Mouse (Mus musculus) heart, embryonic 13.5 days (tissue): ENCODE measurements around the gene Rcor2. TPM values are rescaled to one million over a fixed set of nuclear protein-coding genes. Genes with fewer than 3 reads are reported as not detected.
A peak's percentile ranks its signal among the peaks of the same experiment; 100 is the strongest.

Source experiments
- ATAC-seq: fragments of 200-750 bp; cut with Nextera tagmentation; 2 replicates; pipeline ENCODE4 v1.8.0; 2017; ENCODE audit warnings: moderate TSS enrichment; ENCODE audit not compliant: insufficient number of reproducible peaks, low FRiP score, low TSS enrichment; ENCODE audit errors: extremely low read depth
- H3K27ac ChIP-seq: fragments of 300-500 bp; sonication (generic); replicated peaks from 2 replicates; pipeline ENCODE4 v1.5.1; 2015; ENCODE audit warnings: moderate library complexity, mild to moderate bottlenecking, inconsistent platforms
- H3K27me3 ChIP-seq: fragments of 300-500 bp; sonication (generic); replicated peaks from 2 replicates; pipeline ENCODE4 v1.6.1; 2015; ENCODE audit warnings: mild to moderate bottlenecking, inconsistent platforms
- H3K36me3 ChIP-seq: fragments of 300-500 bp; sonication (generic); 2 replicates; pipeline ENCODE4 v1.6.1; 2015; ENCODE audit warnings: mild to moderate bottlenecking, inconsistent platforms
- H3K4me1 ChIP-seq: fragments of 300-500 bp; sonication (generic); 2 replicates; pipeline ENCODE4 v1.6.1; 2015; ENCODE audit warnings: inconsistent platforms
- H3K4me2 ChIP-seq: fragments of 300-500 bp; sonication (generic); 2 replicates; pipeline ENCODE4 v1.6.1; 2015; ENCODE audit warnings: inconsistent platforms, mild to moderate bottlenecking, moderate library complexity
- H3K4me3 ChIP-seq: fragments of 300-500 bp; sonication (generic); 2 replicates; pipeline ENCODE4 v1.5.1; 2015; ENCODE audit warnings: moderate library complexity, mild to moderate bottlenecking, inconsistent platforms
- H3K9ac ChIP-seq: fragments of 300-500 bp; sonication (generic); 2 replicates; pipeline ENCODE4 v1.6.1; 2015; ENCODE audit warnings: inconsistent platforms, mild to moderate bottlenecking, moderate library complexity
- H3K9me3 ChIP-seq: fragments of 300-500 bp; sonication (generic); 2 replicates; pipeline ENCODE4 v1.6.1; 2016; ENCODE audit warnings: inconsistent platforms
- WGBS: fragments of 180-500 bp; shearing (Covaris S2); methylation state at CpG from one replicate; pipeline ENCODE4 v1.1.7; 2015; ENCODE audit warnings: mixed read lengths; 5-methylcytosine and 5-hydroxymethylcytosine counted together
- polyA plus RNA-seq: library from polyadenylated mRNA; unstranded; fragments of >200 nt; fragmentation: Nextera tagmentation; extraction: Ambion mirVana; gene quantifications from 2 replicates; pipeline ENCODE4 v1.2.1, GENCODE M21; 2015

Rcor2 gene
- polyA plus RNA-seq: 12.7 and 16.5 TPM in 2 replicates

DNA sequence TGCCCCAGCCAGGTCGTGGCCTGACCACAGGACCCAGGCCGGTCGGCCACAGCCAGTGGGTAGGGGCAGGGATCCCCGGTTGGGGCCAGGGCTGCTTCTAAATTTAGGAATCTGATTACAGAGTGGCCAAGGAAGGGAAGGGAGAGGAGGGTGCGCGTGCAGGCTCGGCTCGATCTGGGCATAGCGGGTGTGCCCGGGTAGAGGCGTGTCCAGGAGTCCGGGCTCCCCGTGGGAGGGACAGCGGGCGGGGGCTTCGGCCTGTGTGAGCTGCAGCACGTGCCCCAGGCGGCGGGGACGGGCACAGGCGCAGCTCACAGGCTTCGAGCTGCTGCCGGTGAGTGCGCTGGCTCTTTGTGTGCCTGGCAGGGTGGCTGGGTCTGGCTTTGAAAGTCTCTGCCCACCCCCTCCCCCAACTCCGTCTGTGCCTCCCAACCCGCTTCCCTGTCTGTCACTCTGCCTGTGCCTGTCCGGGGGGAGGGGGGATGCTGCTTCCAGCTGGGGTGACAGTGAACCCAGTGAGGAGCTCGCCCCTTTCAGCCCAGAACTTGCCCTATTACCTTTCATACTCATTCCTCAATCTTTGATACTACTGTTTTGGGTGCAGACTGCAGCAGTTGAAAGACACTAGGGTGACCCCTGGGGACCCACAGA is at the start of gene Rcor2:
Rcor2 (plus strand) TSS at position 235 of the 651 bp plus-strand sequence.
- WGBS: 2% methylated on average over 28 of the region's 28 CpGs
- peak within 1 kb of the TSS; percentile 82 for H3K4me3 ChIP-seq
- peaks cover 23% of the 10 kb centered on the region for H3K36me3 ChIP-seq
- peak; percentile 33; the same call in 1 of the 2 replicates for ATAC-seq
- H3K27ac ChIP-seq: peak within 1 kb of the TSS; percentile 97
- H3K4me1 ChIP-seq: peaks cover 55% of the 10 kb centered on the region
- H3K9ac ChIP-seq: peak within 1 kb of the TSS; percentile 95
- H3K4me2 ChIP-seq: peak within 1 kb of the TSS; percentile 88
- H3K9me3 ChIP-seq: 0 out of 2 replicates have a peak, but pooled peaks cover 4% of the 10 kb centered on the region
- H3K27me3 ChIP-seq: no peaks in the 10 kb centered on the region

- Histone ChIP-seq H3K9ac (peak overlapping the region; percentile 61), H3K27ac (no peak overlapping the region), H3K9me3 (no peaks in the 10 kb centered on the region)
Measured at GRCm38 (mm10) chr19:7217926-7218267, 49.2 kb upstream of the Rcor2 start.

DNA sequence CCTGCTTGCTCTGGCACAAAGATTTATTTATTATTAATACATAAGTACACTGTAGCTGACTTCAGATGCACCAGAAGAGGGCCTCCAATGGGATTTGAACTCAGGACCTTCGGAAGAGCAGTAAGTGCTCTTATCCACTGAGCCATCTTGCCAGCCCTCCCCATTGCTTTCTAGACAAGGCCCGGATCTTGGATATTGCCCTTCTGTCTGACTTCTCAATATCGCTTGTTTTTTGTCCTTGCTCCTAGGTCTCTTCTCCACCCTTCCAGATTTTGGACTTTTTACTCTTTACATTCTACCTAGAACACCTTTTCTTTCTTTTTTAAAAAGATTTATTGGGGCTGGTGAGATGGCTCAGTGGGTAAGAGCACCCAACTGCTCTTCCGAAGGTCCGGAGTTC is 48.4 kb upstream of the Rcor2 start:
- 92% methylated on average over 5 of the region's 5 CpGs for WGBS
- no peaks in the 10 kb centered on the region for H3K9me3 ChIP-seq
- H3K27ac ChIP-seq: no peak overlapping the region
- peaks cover 25% of the 10 kb centered on the region for H3K36me3 ChIP-seq
- peaks cover 41% of the 10 kb centered on the region for H3K4me1 ChIP-seq
- H3K4me2 ChIP-seq: no peak overlapping the region
- H3K9ac ChIP-seq: no peak overlapping the region
- no peaks in the 10 kb centered on the region for H3K27me3 ChIP-seq
- no peak overlapping the region for H3K4me3 ChIP-seq
- ATAC-seq: no peak

More at GRCm38 (mm10) chr19:7217926-7218267, 49.2 kb upstream of the Rcor2 start:
- Histone ChIP-seq H3K4me2 (peak overlapping the region; percentile 70), H3K4me1 (peaks cover 45% of the 10 kb centered on the region), H3K36me3 (peaks cover 33% of the 10 kb centered on the region), H3K27me3 (no peaks in the 10 kb centered on the region), H3K4me3 (peak overlapping the region; percentile 75)
- 7% methylated on average over 6 of the region's 6 CpGs for WGBS
- ATAC-seq: no peak

- H3K4me3 ChIP-seq: no peak overlapping the region
- peaks cover 10% of the 10 kb centered on the region for H3K4me1 ChIP-seq
- no peak for ATAC-seq
- H3K36me3 ChIP-seq: peaks cover 18% of the 10 kb centered on the region
- no peaks in the 10 kb centered on the region for H3K27me3 ChIP-seq
- no peak overlapping the region for H3K9ac ChIP-seq
- H3K4me2 ChIP-seq: no peak overlapping the region
- H3K27ac ChIP-seq: no peak overlapping the region
- WGBS: 86% methylated on average over 6 of the region's 6 CpGs
- no peaks in the 10 kb centered on the region for H3K9me3 ChIP-seq
Measured at GRCm38 (mm10) chr19:7222196-7222595, 44.9 kb upstream of the Rcor2 start.

DNA sequence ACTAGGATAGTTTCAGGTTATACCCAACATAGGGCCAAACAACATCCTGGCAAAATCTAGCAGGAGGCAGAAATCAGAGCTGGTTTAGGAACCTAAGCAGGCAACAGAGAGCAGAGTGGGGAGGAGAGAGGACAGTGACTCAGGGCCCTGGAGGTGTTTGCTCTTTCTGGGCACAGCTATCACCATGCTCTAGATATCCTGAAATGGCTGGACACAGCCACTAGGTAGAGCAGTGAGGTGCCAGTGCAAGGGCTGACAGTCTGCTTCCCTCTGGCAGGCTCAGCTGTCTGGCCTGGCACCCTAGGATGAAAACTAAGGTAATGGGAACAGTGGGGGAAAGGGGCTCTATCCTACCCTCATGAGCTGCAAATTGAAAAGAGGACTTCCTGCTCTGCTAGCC is 43.6 kb upstream of the Rcor2 start:
- no peaks in the 10 kb centered on the region for H3K9me3 ChIP-seq
- H3K9ac ChIP-seq: 0 out of 2 replicates have a peak overlapping the region, but pooled peaks have one; percentile 24
- no peak overlapping the region for H3K4me3 ChIP-seq
- no peak overlapping the region for H3K4me2 ChIP-seq
- no peak overlapping the region for H3K27ac ChIP-seq
- peaks cover 31% of the 10 kb centered on the region for H3K36me3 ChIP-seq
- H3K27me3 ChIP-seq: no peaks in the 10 kb centered on the region
- ATAC-seq: no peak
- 0 out of 2 replicates have a peak, but pooled peaks cover 4% of the 10 kb centered on the region for H3K4me1 ChIP-seq

- no peak for ATAC-seq
- WGBS: 85% methylated on average over 3 of the region's 3 CpGs
- Histone ChIP-seq H3K27ac (no peak overlapping the region), H3K4me2 (no peak overlapping the region), H3K36me3 (peaks cover 39% of the 10 kb centered on the region), H3K4me1 (0 out of 2 replicates have a peak, but pooled peaks cover 4% of the 10 kb centered on the region), H3K9me3 (no peaks in the 10 kb centered on the region), H3K9ac (no peak overlapping the region), H3K4me3 (no peak overlapping the region), H3K27me3 (no peaks in the 10 kb centered on the region)
Measured at GRCm38 (mm10) chr19:7224253-7224652, 42.9 kb upstream of the Rcor2 start.

GRCm38 (mm10) chr19:7225096-7225690 is 41.9 kb upstream of the Rcor2 start:
- Histone ChIP-seq H3K27me3 (no peaks in the 10 kb centered on the region), H3K4me2 (no peak overlapping the region), H3K9ac (no peak overlapping the region), H3K36me3 (peaks cover 48% of the 10 kb centered on the region), H3K27ac (no peak overlapping the region), H3K4me3 (no peak overlapping the region), H3K4me1 (0 out of 2 replicates have a peak, but pooled peaks cover 4% of the 10 kb centered on the region), H3K9me3 (no peaks in the 10 kb centered on the region)
- ATAC-seq: no peak
- WGBS: 83% methylated on average over 9 of the region's 9 CpGs

DNA sequence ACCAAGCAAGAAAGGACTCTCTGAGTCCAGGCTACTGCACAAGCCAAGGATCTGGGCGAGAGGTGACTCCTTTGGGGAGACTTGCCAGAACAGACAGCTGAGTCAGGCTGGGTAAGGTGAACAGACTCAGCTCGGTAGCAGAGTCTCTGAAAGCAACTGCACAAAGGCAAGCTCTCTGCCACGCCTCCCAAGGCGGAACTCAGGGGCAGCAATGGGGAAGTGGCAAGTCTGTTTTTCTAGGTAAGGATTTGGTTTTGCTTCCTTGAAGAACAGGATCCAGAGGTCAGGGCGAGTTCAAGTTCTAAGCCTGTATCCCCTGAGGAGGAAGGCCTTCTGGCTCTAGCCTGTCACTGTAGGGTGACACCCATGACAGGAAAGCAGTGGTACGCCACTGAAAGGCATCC is 40.6 kb upstream of the Rcor2 start:
- Histone ChIP-seq H3K4me3 (no peak overlapping the region), H3K4me2 (no peak overlapping the region), H3K27ac (no peak overlapping the region), H3K9ac (no peak overlapping the region), H3K27me3 (no peaks in the 10 kb centered on the region), H3K4me1 (0 out of 2 replicates have a peak, but pooled peaks cover 4% of the 10 kb centered on the region), H3K9me3 (no peaks in the 10 kb centered on the region), H3K36me3 (peaks cover 62% of the 10 kb centered on the region)
- ATAC-seq: no peak
- WGBS: 83% methylated on average over 6 of the region's 6 CpGs

DNA sequence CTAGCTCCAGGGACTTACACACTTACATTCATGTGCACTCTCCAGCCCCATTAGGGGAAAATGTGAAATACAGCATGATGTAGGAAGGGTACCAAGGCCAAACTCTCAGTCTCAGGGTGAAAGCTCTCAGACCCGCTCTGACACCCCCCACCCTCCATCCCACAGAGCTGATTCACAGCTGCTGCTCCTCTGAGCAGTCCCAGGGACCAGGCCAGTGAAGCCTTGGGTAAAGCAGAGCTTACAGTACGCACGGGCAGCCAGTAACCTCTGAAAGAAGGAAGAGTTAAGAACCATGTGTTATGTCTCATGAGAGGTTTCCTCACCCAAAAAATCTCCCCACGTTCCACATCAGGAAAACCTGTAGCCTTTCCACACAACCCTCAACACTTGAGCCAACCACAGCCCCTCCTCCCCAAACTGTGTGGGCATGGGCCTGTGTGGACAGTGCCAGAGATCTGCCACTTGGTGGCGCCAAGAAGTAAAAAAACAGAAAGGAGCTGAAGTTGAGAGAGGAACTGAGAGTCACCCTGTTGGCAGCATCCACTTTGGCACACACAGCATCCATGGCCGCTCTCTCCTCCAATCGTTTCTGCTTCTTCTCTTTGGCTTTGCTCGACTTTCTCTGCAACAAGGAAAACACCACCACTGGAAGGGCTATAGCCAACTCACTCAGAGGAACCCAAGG is 32.4 kb upstream of the Rcor2 start:
- H3K36me3 ChIP-seq: peaks cover 88% of the 10 kb centered on the region

DNA sequence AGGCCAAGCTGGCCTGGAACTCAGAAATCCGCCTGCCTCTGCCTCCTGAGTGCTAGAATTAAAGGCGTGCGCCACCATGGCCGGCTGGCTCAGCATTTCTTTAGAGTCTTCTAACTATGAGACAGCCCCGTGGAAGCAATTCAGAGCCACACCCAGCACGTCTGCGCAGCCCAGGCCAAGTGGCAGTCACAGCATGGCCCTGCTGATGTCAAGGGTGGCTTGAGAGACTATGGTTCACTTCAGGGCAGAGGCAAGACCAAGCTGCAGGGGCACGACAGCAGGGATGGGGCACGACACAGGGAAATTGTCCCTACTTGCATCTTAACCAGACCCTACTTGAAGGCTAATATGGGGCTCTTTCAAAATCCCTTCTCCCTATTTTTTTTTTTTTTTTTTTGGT is 31.7 kb upstream of the Rcor2 start:
- ATAC-seq: no peak
- Histone ChIP-seq H3K9me3 (no peaks in the 10 kb centered on the region), H3K27ac (no peak overlapping the region), H3K36me3 (peaks cover 80% of the 10 kb centered on the region), H3K27me3 (no peaks in the 10 kb centered on the region), H3K4me1 (peaks cover 24% of the 10 kb centered on the region), H3K4me3 (no peak overlapping the region), H3K9ac (no peak overlapping the region), H3K4me2 (no peak overlapping the region)
- WGBS: 89% methylated on average over 9 of the region's 9 CpGs

More for the DNA sequence above, 32.4 kb upstream of the Rcor2 start:
- Histone ChIP-seq H3K9ac (no peak overlapping the region), H3K4me2 (no peak overlapping the region), H3K4me3 (no peak overlapping the region), H3K9me3 (no peaks in the 10 kb centered on the region), H3K27me3 (no peaks in the 10 kb centered on the region), H3K27ac (no peak overlapping the region), H3K4me1 (peaks cover 17% of the 10 kb centered on the region)
- 65% methylated on average over 8 of the region's 8 CpGs for WGBS
- no peak; the same call in 1 of the 2 replicates for ATAC-seq

DNA sequence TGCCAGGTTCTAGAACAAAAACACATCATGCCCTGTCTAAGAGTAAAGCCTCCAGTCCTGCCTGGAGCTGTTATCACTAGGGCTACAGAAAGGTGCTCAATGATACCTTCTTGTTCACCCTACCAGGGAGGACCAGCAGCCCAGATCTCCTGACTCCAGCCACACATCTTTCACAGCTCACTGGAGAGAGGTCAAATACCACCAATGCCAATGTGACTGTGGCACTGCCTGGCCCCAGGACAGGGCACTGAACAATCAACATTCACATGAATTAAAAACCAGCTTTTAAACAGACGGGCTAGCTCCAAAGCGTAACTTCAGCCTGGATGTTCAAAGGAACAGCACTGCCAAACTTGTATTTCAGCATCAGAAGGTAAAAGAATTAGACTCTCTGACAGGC is 31.1 kb upstream of the Rcor2 start:
- no peaks in the 10 kb centered on the region for H3K9me3 ChIP-seq
- H3K36me3 ChIP-seq: peaks cover 75% of the 10 kb centered on the region
- no peak overlapping the region for H3K9ac ChIP-seq
- no peak overlapping the region for H3K4me2 ChIP-seq
- no peaks in the 10 kb centered on the region for H3K27me3 ChIP-seq
- H3K4me1 ChIP-seq: peaks cover 24% of the 10 kb centered on the region
- no peak overlapping the region for H3K27ac ChIP-seq
- WGBS: 97% methylated on average over 2 of the region's 2 CpGs
- no peak overlapping the region for H3K4me3 ChIP-seq
- no peak for ATAC-seq
